Mouse (Mus musculus): ENCODE results near the gene Etfbkmt.
A peak's percentile ranks its signal among the peaks of the same experiment; 100 is the strongest.
"Not testable (repeated sequence)": the region's sequence is repeated elsewhere in the genome, so short reads cannot be mapped to it uniquely, and the experiment has no call there.

Etfbkmt gene

DNA sequence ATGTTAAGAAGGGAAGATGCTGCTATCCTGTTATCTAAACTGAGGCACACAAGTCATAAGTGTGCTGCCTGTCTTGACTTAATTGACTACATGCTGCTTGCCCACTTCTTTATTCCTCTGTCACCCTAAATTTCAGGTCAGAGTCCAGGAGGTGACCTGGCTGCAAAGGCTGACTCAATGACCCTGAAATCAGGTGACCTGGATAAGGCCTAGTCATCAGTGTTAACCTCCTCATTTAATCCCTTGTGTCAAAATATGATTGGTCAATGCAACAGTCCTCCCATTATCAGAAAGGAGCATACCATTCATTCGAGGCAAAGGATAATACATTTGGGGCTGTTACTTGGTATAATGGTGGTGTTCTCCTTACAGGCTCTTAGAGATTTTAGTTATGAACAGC is at the start of gene Etfbkmt:
TSS of gene Etfbkmt (plus strand) at position 379 of the 400 bp plus-strand sequence.
- no peak for DNase-seq (ENCODE audit: low read depth)

DNA sequence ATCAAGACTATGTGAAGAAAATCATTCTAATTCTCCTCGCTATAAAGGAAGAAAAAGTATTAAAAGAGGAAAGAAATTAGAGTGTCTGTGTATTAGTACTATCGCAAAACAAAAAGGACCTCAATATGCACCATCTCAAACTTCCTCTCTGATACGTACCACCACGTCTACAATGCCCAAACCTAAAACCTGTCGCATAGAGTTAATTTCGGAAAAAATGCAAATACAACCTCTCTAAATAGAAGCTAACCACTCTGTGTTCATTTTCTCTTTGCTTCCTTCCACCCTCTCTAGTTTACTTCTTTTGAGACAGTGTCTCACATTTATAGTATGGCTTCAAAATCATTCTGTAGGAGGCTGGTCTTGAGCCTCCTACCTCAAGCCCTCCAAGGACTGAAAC is 47.2 kb upstream of the Etfbkmt start:
- DNase-seq (ENCODE audit: low read depth), result no peak

DNA sequence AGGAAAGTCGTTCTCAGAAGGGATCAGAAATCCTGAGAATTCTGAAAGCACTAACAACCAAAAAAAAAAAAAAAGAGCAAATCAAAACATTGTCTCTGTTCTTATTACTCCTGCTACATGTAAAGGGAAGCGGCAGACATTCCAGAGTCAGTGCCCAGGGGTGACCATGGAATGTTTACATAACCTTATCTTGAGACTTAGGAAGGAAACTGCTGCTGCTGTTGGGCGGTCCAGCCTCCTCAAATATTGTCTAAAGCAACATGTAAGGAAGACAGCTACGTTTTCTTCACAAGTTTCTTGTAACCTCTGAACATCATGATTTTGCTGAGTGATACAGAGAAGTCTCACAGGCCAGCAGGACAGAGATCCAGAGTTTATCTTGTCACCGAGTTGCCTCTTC is 46.2 kb upstream of the Etfbkmt start:
- DNase-seq (ENCODE audit: low read depth), result no peak

DNA sequence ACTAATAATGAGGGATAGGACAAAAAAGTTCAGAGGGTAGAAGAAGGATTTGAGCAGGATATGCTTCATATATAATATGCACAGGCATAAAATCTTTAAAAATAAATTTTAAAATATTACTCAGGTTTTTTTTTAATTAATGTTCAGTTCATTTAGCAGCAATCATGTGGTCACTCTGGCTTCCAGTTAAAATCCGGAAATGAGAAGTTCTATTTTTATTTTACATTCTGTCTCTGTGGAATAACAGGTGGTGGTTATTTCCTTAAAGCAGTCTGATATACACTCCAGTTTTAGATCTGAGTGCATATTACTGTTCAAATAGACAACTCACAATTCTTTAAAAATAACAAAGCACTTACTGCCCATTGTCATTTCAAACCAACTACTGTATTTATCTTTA is 45.1 kb upstream of the Etfbkmt start:
- DNase-seq (ENCODE audit: low read depth), result no peak

DNA sequence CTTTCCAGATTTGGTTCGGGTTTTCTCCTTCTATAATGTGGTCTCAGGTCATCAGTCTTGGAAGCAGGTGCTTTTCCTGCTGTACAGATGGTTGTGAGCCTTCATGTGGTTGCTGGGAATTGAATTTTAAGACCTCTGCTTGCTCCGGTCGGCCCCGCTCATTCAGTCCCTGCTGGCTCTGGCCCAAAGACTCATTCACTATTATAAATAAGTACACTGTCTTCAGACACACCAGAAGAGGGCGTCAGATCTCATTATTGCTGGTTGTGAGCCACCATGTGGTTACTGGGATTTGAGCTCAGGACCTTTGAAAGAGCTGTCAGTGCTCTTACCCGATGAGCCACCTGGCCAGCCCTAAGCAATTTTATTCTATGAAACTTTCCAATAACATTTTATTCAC is 44.3 kb upstream of the Etfbkmt start:
- DNase-seq (ENCODE audit: low read depth), result no peak

DNA sequence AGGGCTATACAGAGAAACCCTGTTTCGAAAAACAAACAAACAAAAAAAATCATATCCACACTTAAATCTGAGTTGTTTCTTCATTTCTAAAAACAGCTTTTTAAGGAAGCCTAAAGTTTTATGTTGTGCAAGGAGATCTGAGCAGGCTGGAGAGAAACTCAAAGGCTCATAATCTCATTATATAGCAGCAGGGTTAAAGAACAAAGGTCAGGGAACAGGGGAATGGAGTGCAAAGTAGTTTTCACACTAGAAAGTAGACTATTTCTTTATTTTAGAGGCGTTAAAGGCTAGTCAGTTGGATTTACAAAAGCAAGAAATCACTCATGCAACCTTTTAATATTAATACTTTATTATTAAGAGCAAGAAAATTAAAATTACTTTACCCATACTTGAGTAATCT is 43.4 kb upstream of the Etfbkmt start:
- no peak for DNase-seq (ENCODE audit: low read depth)

DNA sequence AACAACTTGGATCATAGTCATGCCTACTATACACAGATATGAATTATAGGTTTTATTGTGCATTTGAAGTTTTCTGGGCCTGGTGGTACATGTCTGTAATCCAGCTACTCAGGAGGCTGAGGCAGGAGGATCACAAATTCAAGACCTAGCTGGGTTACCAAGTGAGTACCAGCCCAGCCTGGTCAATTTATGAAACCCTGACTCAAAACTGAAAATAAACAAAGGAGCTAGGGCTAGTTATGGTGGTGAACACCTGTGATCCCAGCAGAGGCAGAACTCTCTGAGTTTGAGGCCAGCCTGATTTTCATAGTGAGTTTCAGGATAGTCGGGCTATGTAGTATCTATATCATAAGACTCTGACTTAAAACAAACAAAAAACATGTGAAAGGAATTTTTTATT is 42.4 kb upstream of the Etfbkmt start:
- DNase-seq (ENCODE audit: low read depth), result no peak

DNA sequence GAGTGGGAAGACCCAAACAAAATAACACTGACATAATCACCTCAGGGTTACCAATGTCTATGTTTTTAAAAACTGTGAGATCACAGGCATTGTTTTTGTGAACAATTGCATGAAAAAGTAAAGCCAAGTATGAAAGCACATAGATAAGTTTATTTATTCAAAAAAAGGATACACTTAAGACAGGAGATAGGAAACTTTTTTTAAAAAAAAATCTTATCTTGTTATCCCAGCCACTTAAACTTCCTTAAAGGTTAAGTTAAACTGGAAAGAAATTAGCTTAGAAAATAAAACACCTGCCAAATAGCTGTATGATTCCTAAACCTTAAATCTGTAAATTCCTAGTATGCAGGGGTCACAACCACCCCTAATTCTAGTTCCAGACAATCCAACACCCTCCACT is 40.7 kb upstream of the Etfbkmt start:
- no peak for DNase-seq (ENCODE audit: low read depth)

DNA sequence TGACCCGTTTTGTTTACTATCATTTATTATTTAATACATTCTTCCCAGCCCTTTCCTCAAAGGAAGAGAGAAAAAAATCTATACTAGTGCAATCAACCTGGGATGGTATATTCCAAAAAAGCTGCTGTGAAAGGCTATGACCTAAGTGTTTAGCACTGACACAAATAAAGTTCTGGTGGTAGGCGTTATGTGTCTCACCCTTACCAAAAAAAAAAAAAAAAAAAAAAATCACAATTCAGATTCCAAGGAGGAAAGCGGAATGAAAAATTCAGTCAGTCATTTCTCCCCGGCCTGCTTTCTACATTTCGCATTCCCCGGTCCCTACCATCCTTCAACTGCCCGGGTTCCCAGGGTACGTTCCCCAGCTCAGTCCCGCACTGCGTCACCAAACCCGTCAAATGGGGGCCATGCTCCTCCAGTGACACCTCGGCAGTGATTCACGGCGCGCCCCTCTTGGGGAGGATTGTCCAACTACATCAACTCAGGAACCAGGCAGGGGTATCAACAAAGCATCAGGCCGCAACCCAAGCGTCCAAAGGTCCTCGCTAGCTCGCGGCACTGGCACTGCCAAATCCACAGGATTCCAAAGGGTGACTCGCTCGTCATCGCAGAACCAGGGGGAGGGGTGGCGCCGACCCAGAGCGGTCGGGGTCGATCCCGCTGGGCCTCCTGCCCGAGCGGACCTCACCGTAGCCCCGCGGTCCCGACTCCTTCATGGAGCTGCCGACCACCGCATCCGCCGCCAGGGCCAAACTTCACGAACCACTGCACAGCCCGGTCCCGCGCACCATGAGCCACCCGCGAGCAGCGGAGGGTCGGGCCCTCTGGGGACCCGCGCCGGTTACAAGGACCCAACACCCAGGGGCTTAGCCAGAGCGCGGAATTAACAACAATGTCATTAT is 39.2 kb upstream of the Etfbkmt start:
- no peak for DNase-seq (ENCODE audit: low read depth)

DNA sequence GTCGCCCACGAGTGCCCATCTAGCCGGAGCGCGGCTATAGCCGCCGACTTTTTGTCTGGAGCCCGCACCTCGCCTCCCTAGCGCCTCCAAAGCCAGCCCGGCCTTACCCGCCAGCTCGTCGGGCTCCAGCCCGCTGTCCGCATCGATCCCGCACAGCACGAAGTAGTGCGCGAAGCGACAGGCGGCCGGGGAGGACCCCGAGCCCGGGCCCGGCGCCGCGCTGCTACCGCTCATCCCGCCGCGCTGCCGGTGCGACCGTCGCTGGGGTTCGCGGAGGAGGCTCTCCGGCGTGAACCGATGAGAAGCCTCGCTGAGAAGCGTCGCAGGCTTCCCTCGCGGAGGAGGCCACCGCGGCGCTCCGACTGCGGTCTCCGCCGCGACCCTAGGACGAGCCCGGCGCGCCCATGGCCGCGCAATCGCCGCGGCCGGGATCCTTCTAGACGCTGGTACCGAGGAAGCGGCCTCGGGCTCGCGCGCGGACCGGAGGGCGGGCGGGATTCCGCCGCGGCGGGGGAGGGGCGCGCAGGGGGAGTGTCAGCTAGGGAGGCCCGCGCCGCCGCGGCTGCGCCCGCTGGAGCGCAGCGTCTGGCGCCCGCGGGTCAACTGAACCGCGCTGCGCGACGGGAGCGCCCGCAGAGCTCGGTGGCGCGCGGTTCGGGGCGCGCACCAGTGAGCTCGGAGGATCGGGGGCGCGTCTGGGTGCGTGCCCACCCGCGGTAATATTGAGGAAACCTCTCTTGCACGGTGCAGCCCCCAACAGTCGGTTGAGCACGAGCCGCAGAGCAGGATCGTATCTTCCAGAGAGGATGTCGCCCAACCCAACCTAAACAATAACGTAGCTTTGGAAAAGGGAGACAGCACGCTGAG is 38.3 kb upstream of the Etfbkmt start, which contains the start of gene Dennd5b:
TSS of gene Dennd5b (minus strand) at position 605 of the 867 bp plus-strand sequence.
- peak; percentile 12 for DNase-seq (ENCODE audit: low read depth)

DNA sequence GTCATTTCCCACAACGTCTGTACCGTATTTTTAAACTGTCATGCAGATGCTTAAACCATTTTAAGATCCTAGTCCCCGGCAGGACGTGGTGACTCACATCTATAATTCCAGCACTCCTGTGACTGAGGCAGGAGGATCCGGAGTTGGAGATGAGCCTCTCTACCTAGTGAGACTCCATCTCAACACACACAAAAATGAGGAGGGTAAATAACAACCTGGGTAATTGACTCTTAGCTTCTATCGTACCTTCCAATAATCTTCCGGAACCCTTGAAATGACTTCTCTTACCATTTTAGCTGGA is 37.8 kb upstream of the Etfbkmt start:
- no peak for DNase-seq (ENCODE audit: low read depth)

DNA sequence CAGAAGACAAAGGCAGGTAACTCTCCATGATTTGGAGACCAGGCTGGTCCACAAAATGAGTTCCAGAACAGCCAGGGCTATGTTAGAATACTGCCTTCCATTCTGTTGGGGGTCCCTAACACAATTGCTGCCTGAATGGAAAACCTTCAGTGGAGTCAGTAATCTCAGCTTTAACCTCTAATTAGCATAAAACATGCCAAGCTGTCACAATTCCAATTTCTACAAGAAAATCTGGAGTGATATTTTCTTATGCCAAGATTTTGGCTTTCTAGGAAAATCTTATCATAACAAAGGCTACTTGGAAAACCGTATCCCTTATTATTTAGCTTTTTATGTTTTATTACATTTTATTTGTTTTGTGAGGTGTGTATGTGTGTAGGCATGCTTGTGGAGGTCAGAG is 36.2 kb upstream of the Etfbkmt start:
- no peak for DNase-seq (ENCODE audit: low read depth)

DNA sequence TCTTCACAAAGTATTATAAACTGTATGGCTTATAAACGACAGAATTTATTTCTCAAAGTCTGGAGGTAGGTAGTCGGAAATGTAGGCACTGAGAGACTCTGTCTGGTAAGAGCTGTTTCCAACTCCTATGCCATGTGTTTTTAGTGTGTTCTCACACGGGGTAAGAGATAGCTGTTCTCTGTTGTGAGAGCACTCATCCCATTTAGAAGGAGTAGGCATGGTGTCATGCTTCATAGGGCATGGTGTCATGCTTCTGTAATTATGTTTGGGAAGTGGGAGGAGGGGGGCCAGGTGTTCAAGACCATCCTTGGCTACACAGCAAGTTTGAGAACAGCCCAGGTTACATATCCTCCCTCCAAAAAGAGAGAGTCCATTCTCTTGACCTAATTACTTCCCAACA is 32.0 kb upstream of the Etfbkmt start:
- no peak for DNase-seq (ENCODE audit: low read depth)

DNA sequence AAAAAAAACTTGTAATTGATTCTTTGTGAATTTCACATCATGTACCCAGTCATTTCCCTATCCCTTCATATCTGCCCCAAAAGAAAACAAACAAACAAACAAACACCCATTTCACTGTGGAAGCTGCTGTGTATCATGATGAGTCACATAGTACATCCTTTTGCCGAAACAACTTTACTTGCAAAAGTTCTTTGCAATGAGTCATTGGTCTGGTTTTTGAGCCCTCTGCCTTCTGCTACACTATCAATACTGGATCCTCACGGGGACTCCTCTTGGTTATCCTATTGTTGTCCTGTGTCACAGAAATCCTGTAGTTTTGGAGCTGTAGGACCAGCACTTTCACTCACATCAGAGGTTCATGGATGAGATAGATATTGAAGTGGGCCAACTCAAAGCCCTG is 30.7 kb upstream of the Etfbkmt start:
- DNase-seq (ENCODE audit: low read depth), result no peak

DNA sequence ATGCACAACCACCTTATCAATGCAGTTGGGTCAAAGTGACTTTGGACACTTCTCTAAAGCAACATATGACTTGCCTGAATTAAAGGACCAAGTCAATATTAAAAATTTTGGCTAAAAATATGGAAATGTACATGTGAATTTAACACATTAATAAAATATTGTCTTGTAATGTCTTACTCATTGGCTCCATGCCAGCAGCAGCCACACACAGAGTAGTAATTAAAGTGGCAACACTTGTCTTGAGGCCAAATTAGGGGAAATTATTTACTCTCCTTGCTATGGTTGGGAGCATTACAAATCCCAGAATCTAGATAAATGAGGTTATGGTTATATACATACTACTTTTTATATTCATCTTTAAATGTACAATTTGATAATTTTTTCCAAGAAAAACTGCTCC is 22.7 kb upstream of the Etfbkmt start:
- no peak for DNase-seq (ENCODE audit: low read depth)

DNA sequence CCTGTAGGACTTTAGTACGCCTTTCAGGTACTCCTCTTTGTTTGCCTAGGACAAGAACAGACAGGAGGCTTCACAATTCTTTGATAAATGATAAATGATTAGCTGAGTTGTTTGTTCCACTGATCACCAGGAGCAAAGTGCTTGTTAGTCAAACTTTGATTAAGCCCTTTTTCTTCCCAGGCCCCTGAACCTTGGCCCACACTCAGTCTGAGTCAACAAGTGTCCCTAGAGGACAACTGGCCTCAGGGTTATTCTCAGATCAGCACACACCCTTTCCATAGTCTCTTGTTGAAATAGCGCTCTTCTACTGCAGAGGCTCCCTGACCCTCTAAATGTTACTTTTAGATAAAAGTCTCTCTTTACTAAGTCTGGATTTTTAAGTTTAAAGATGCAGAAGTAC is 20.7 kb upstream of the Etfbkmt start:
- no peak for DNase-seq (ENCODE audit: low read depth)

DNA sequence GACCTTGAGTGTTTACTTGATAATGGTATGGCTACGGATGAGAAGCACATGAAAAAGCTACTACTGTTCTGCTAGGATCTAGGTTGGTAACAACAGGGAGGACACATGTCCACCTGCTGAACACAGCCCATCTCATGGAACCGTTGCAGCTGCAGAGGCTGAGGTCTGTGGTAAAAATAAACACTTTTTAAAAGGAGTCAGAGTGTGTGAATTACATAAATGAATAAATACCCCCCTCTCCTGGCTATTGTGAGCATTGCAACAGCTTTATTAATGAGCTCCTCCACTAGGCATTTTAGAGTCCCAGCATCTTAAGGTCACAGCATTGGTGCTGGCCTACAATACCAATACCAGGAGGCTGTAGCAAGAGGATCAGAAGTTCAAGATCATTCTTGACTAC is 19.8 kb upstream of the Etfbkmt start:
- DNase-seq (ENCODE audit: low read depth), result peak; percentile 72

DNA sequence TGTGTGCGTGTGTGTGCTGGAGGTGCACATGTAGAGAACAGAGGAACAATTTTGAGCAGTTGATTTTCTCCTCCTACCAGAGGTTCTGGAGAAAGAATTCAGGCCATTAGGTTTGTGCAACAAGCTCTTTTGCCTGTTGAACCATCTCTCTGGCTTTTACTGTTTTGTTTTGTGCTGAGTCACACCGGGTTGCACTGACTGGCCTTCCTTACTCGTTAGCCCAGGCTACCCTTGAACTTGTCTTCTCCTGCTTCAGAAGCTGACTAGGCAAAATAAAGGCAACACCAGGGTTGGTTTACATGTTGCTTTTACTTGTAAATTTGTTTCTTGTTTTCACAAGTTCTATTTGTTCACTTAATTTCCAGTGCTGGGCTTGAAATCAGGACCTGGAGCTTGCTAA is 16.6 kb upstream of the Etfbkmt start:
- no peak for DNase-seq (ENCODE audit: low read depth)

DNA sequence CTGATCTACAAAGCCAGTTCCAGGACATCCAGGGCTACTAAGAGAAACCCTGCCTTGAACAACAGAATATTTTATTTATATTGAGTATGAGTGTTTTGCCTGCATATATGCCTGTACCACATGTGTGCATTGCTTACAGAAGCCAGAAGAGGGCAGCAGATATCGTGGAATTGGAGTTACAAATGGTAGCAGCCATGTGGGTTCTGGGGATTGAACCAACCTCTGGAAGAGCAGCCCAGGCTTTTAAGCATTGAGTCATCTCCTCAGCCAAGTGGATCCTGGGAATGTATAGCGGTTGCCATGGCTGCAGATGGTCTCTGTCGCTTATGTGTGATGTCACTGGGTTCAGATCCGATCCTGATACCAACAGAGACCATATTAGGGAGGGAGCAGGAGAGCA is 13.0 kb upstream of the Etfbkmt start:
- DNase-seq (ENCODE audit: low read depth), result peak; percentile 63

DNA sequence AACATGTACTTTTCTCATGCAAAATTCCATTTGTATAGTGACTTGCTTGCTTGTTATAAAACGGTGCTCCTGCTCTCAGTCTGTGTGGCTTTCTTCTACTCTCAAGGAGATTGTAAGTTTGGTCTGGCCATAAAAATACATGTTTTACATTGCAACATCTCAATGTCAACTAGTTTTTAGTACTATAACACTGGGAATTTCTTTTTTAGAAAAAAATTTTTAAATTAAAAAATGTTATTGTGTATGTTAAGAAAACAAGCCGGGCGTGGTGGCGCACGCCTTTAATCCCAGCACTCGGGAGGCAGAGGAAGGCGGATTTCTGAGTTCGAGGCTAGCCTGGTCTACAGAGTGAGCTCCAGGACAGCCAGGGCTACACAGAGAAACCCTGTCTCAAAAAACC is 9.8 kb upstream of the Etfbkmt start, which contains the start of gene Gm10203:
TSS of gene Gm10203 (plus strand) at position 301 of the 400 bp plus-strand sequence.
- not testable (repeated sequence) for DNase-seq (ENCODE audit: low read depth)

DNA sequence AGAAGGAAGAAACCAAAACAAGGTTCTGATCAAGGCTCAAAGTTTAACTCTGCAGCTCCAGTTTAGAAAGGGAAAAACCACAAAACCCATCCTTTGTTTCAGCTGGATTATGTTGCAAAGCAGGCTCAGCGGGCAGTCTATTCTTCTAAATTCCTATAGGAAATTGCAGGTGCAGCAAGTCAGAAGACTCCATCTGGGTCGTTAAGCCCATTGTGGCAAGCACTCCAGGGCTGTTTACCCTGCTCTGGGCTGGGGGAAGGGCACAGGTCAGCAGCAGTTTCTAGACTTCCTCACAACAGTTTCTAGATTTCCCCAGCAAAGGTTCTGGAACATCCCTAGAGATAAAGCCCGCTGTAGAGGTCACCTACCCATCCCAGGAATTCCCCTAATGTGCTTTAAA is 8.5 kb upstream of the Etfbkmt start:
- DNase-seq (ENCODE audit: low read depth), result no peak

DNA sequence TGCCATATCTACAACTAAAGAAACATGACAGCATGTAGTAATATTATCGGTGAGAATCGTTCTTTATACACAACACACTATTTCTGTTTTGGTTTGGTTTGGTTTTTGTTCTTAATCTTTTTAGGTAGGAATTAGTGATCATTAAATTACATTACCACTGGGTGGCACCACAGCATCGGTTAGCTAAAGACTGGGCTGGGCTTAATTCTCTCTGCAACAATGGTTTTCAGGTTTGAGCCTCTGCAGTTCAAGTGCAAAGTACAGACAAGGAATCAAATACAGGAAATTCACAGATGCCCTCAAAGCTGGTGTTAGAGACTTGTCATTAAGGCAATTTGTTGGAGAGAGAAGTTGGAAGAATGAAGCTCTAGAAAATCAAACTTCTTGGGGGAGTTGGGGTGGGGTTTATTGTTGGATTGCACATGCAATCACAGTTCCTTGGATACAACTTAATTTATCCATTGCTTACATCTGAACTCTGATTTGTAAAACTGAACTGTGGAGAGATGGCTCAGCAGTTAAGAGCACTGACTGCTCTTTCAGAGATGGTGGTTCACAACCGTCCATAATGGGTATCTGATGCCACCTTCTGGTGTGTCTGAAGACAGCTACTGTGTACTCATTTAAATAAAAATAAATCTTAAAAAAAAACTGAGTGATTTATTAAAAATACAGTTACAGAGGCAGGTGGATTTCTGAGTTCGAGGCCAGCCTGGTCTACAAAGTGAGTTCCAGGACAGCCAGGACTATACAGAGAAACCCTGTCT is 7.2 kb upstream of the Etfbkmt start:
- peak; percentile 87 for DNase-seq (ENCODE audit: low read depth)
